Mouse (Mus musculus): ENCODE results near the gene Gmfb.

GRCm38 (mm10) chr14:46839326-46839725 lies 17.3 kb upstream of the Gmfb start:
- TF ChIP-seq CTCF (IDR thresholded peaks at IDR 0.05; ENCODE audit: borderline replicate concordance, insufficient read depth, low read depth, low read length) (no peak), POLR2A (IDR thresholded peaks at IDR 0.05; ENCODE audit: borderline replicate concordance, insufficient read depth, low read length) (no peak)

All from cerebellum, adult 2 months (tissue).